Mouse (Mus musculus): ENCODE results near the gene Ankrd55. TPM values are rescaled to one million over a fixed set of nuclear protein-coding genes. Genes with fewer than 3 reads are reported as not detected.

Gene Ankrd55
- total and polyA plus RNA-seq, 3 experiments = 1.1 to 2.2 (median 1.1) TPM

DNA sequence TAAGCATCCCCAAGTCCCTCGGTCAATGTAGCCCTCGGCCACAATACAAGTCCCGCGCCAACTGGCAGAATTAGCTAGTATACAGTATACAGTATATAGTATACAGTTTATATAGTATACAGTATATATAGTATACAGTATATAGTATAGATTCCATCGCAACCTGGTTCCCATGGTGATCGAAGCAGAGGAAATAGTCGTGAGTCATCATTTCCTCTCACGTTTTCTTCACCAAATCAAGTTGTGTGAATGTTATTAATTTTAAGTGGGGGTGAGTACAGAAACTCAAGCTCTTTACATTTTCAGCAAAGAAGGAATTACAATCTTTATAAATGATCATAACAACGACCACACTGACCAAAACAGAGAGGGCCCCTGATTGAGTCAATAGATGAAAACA lies 96.8 kb downstream of the Ankrd55 start:
- no peak for TF ChIP-seq GABPA (IDR thresholded peaks at IDR 0.05; ENCODE audit: insufficient replicate concordance, low read depth, low read length)
- in situ Hi-C loops (cut with MboI; ENCODE audit: low pct_ligation_motif_present, low pct_unique_long_range_greater_than_20kb, low sequenced_read_pairs) = no loop called here
- no peaks in the 10 kb centered on the region for H3K9me3 ChIP-seq (replicated peaks; ENCODE audit: low read length)
- no peak overlapping the region for H3K4me2 ChIP-seq (ENCODE audit: insufficient read depth, low read depth, poor library complexity, severe bottlenecking)
- H3K27ac ChIP-seq (ENCODE audit: insufficient read depth, low read depth) = no peak overlapping the region
- H3K27me3 ChIP-seq (replicated peaks) = no peaks in the 10 kb centered on the region
- DNase-seq (ENCODE audit: extremely low read depth) = no peak
- no peak overlapping the region for H3K9ac ChIP-seq (ENCODE audit: insufficient read depth, low read depth)
- no peak overlapping the region for H3K4me3 ChIP-seq (replicated peaks in 1 of 3; ENCODE audit: low read depth in 2 of 3, low read length in 2 of 3, poor library complexity in 1 of 3)
- no peaks in the 10 kb centered on the region for H3K79me2 ChIP-seq (replicated peaks; ENCODE audit: control insufficient read depth, extremely low read depth, insufficient read depth, poor library complexity, severe bottlenecking)
- dilution Hi-C loops (cut with MboI; ENCODE audit: extremely low pct_ligation_motif_present, extremely low pct_unique_long_range_greater_than_20kb, low sequenced_read_pairs) = no loop called here
- peaks cover 26 to 64% of the 10 kb centered on the region in 2 experiments for H3K4me1 ChIP-seq (ENCODE audit: control insufficient read depth in 1 of 2, insufficient read depth in 2 of 2)
- no peaks in the 10 kb centered on the region for H3K36me3 ChIP-seq (replicated peaks in 1 of 2; ENCODE audit: control insufficient read depth in 1 of 2, insufficient read depth in 1 of 2, low read length in 1 of 2)

DNA sequence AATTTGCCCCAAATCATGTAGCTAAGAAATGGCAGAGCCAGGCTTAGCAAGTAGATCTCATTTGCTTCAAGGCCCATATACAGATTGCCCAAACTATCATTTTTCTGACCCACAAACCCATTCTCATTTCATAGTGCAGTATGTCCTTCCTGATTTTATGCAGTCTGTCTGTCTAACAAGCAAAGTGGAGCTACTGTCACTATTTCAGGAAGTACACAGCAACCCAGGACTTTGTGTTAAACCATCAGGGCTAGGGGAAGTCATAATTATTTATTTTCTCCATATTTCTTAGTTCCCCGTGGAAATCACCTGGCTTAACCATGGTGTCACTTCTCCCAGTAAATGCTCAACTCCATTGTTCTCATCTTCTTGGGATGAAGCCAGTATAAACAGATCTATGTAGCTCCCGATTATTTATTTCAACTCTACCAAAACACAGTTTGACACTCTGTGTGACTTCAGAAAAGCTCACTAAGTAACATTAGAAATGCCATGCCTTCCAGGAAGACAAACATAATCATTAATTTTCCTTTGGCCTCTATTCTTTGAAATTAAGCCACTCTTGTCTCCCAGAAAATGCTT lies 98.3 kb downstream of the Ankrd55 start:
- peaks cover 34 to 76% of the 10 kb centered on the region in 2 experiments for H3K4me1 ChIP-seq (ENCODE audit: control insufficient read depth in 1 of 2, insufficient read depth in 2 of 2)
- no peaks in the 10 kb centered on the region for H3K36me3 ChIP-seq (replicated peaks in 1 of 2; ENCODE audit: control insufficient read depth in 1 of 2, insufficient read depth in 1 of 2, low read length in 1 of 2)
- H3K27me3 ChIP-seq (replicated peaks) = no peaks in the 10 kb centered on the region
- no peak for DNase-seq (ENCODE audit: extremely low read depth)
- TF ChIP-seq MXI1 (IDR thresholded peaks at IDR 0.05; ENCODE audit: low read depth, low read length) = no peak
- no peak for TF ChIP-seq CTCF (conservative IDR thresholded peaks at IDR 0.05 in 1 of 2, IDR thresholded peaks at IDR 0.05 in 1 of 2; ENCODE audit: low read depth in 2 of 2, low read length in 2 of 2)
- no peak for TF ChIP-seq PAX5 (IDR thresholded peaks at IDR 0.05; ENCODE audit: low read length)
- TF ChIP-seq EP300 (IDR thresholded peaks at IDR 0.05; ENCODE audit: low read length) = no peak
- TF ChIP-seq ETS1 (conservative IDR thresholded peaks at IDR 0.05; ENCODE audit: low read depth, low read length) = no peak
- no peak for TF ChIP-seq ZC3H11A (IDR thresholded peaks at IDR 0.05; ENCODE audit: low read depth, low read length)
- TF ChIP-seq E2F4 (IDR thresholded peaks at IDR 0.05; ENCODE audit: insufficient replicate concordance, low read depth, low read length) = no peak
- no peak for TF ChIP-seq USF1 (IDR thresholded peaks at IDR 0.05; ENCODE audit: low read depth, low read length)
- no peak for TF ChIP-seq TBP (conservative IDR thresholded peaks at IDR 0.05; ENCODE audit: low read depth, low read length)
- TF ChIP-seq JUND (conservative IDR thresholded peaks at IDR 0.05; ENCODE audit: low read depth, low read length) = no peak
- no peak for TF ChIP-seq USF2 (conservative IDR thresholded peaks at IDR 0.05; ENCODE audit: low read depth, low read length)
- TF ChIP-seq MAX (IDR thresholded peaks at IDR 0.05; ENCODE audit: low read length) = no peak
- no peak for TF ChIP-seq SMC3 (IDR thresholded peaks at IDR 0.05; ENCODE audit: low read depth, low read length)
- H3K79me2 ChIP-seq (replicated peaks; ENCODE audit: control insufficient read depth, extremely low read depth, insufficient read depth, poor library complexity, severe bottlenecking) = no peaks in the 10 kb centered on the region
- H3K9me3 ChIP-seq (replicated peaks; ENCODE audit: low read length) = no peaks in the 10 kb centered on the region
- no peak overlapping the region for H3K4me3 ChIP-seq (replicated peaks in 1 of 3; ENCODE audit: low read depth in 2 of 3, low read length in 2 of 3, poor library complexity in 1 of 3)
- no peak overlapping the region for H3K27ac ChIP-seq (ENCODE audit: insufficient read depth, low read depth)
- H3K9ac ChIP-seq (ENCODE audit: insufficient read depth, low read depth) = no peak overlapping the region
- H3K4me2 ChIP-seq (ENCODE audit: insufficient read depth, low read depth, poor library complexity, severe bottlenecking) = no peak overlapping the region
- in situ Hi-C loops (cut with MboI; ENCODE audit: low pct_ligation_motif_present, low pct_unique_long_range_greater_than_20kb, low sequenced_read_pairs) = no loop called here
- dilution Hi-C loops (cut with MboI; ENCODE audit: extremely low pct_ligation_motif_present, extremely low pct_unique_long_range_greater_than_20kb, low sequenced_read_pairs) = no loop called here

DNA sequence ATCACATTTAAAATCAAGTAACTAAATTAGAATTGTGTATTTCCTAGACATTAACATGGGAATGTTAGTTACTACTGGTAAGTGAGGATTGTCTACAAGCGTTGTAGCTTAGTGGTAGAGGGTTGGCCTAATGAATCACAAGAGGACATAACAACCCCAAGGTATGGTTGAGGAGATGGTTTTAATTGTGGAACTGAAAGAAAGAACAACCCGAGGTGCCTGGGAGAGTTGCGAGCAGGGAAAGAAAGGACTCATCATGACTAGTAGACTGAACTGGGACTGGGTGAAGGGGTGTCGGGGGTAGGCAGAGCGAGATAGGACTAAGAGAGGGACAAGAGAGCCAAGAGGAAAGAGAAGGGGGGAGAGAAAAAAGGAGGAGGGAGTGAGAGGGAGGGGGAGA lies 99.0 kb downstream of the Ankrd55 start:
- Histone ChIP-seq H3K27me3 (replicated peaks) (no peaks in the 10 kb centered on the region), H3K4me3 (replicated peaks in 1 of 3; ENCODE audit: low read depth in 2 of 3, low read length in 2 of 3, poor library complexity in 1 of 3) (no peak overlapping the region), H3K4me2 (ENCODE audit: insufficient read depth, low read depth, poor library complexity, severe bottlenecking) (0 out of 2 replicates have a peak overlapping the region, but pooled peaks have one; percentile 53), H3K9me3 (replicated peaks; ENCODE audit: low read length) (no peaks in the 10 kb centered on the region), H3K4me1 (ENCODE audit: control insufficient read depth in 1 of 2, insufficient read depth in 2 of 2) (peaks cover 34 to 76% of the 10 kb centered on the region in 2 experiments), H3K36me3 (replicated peaks in 1 of 2; ENCODE audit: control insufficient read depth in 1 of 2, insufficient read depth in 1 of 2, low read length in 1 of 2) (no peaks in the 10 kb centered on the region), H3K79me2 (replicated peaks; ENCODE audit: control insufficient read depth, extremely low read depth, insufficient read depth, poor library complexity, severe bottlenecking) (no peaks in the 10 kb centered on the region), H3K27ac (ENCODE audit: insufficient read depth, low read depth) (no peak overlapping the region), H3K9ac (ENCODE audit: insufficient read depth, low read depth) (no peak overlapping the region; the same call in 1 of the 2 replicates)
- peak; percentile 24 for DNase-seq (ENCODE audit: extremely low read depth)
- TF ChIP-seq TBP (conservative IDR thresholded peaks at IDR 0.05; ENCODE audit: low read depth, low read length) (no peak), IRF4 (IDR thresholded peaks at IDR 0.05; ENCODE audit: low read depth, low read length) (peak; percentile 18; the same call in 1 of the 2 replicates)
- dilution Hi-C loops (cut with MboI; ENCODE audit: extremely low pct_ligation_motif_present, extremely low pct_unique_long_range_greater_than_20kb, low sequenced_read_pairs) = no loop called here
- in situ Hi-C loops (cut with MboI; ENCODE audit: low pct_ligation_motif_present, low pct_unique_long_range_greater_than_20kb, low sequenced_read_pairs) = no loop called here
